Mouse (Mus musculus): ENCODE data around the gene Il18.

The Il18 gene

GRCm38 (mm10) chr9:50554241-50555093 lies at the start of gene Il18:
Il18 (plus strand) TSS chr9:50554827.
- DNase-seq = peak; percentile 32

GRCm38 (mm10) chr9:50505405-50505804 lies 49.2 kb upstream of the Il18 start:
- no peak for DNase-seq

- DNase-seq = no peak
Measured at GRCm38 (mm10) chr9:50507570-50507969, 47.1 kb upstream of the Il18 start.

- DNase-seq = no peak
Measured at GRCm38 (mm10) chr9:50515462-50515861, 39.2 kb upstream of the Il18 start.

- DNase-seq = no peak
Measured at GRCm38 (mm10) chr9:50518781-50519180, 35.8 kb upstream of the Il18 start.

GRCm38 (mm10) chr9:50520748-50521147 lies 33.9 kb upstream of the Il18 start:
- no peak for DNase-seq

GRCm38 (mm10) chr9:50521562-50521961 lies 33.1 kb upstream of the Il18 start:
- no peak for DNase-seq

- DNase-seq = no peak
Measured at GRCm38 (mm10) chr9:50522574-50522973, 32.1 kb upstream of the Il18 start.

GRCm38 (mm10) chr9:50524936-50525335 lies 29.7 kb upstream of the Il18 start:
- DNase-seq = no peak

GRCm38 (mm10) chr9:50525585-50525984 lies 29.0 kb upstream of the Il18 start:
- DNase-seq = no peak

GRCm38 (mm10) chr9:50527860-50528259 lies 26.8 kb upstream of the Il18 start:
- no peak for DNase-seq

GRCm38 (mm10) chr9:50528293-50528892 lies 26.2 kb upstream of the Il18 start, which contains the start of gene Pts:
Pts (minus strand) TSS chr9:50528724.
- peak; percentile 96 for DNase-seq

- no peak for DNase-seq
Measured at GRCm38 (mm10) chr9:50530890-50531289, 23.7 kb upstream of the Il18 start.

GRCm38 (mm10) chr9:50533328-50533727 lies 21.3 kb upstream of the Il18 start:
- DNase-seq = no peak

GRCm38 (mm10) chr9:50533791-50534190 lies 20.8 kb upstream of the Il18 start:
- DNase-seq = no peak

GRCm38 (mm10) chr9:50535930-50536329 lies 18.7 kb upstream of the Il18 start:
- DNase-seq = no peak

- DNase-seq = no peak
Measured at GRCm38 (mm10) chr9:50536603-50537135, 18.0 kb upstream of the Il18 start.

- no peak for DNase-seq
Measured at GRCm38 (mm10) chr9:50537295-50537694, 17.3 kb upstream of the Il18 start.

- no peak for DNase-seq
Measured at GRCm38 (mm10) chr9:50540170-50540569, 14.5 kb upstream of the Il18 start.

GRCm38 (mm10) chr9:50542401-50542800 lies 12.2 kb upstream of the Il18 start:
- DNase-seq = no peak

- no peak for DNase-seq
Measured at GRCm38 (mm10) chr9:50547859-50548478, 6.7 kb upstream of the Il18 start.

GRCm38 (mm10) chr9:50548936-50549335 lies 5.7 kb upstream of the Il18 start:
- no peak for DNase-seq

- no peak for DNase-seq
Measured at GRCm38 (mm10) chr9:50552206-50552605, 2.4 kb upstream of the Il18 start.

- DNase-seq = no peak
Measured at GRCm38 (mm10) chr9:50553547-50553946, 1.1 kb upstream of the Il18 start.
